Mouse (Mus musculus): Measurements from ENCODE around the gene Tnfsf10.
"Not testable (repeated sequence)": the region's sequence is repeated elsewhere in the genome, so short reads cannot be mapped to it uniquely, and the experiment has no call there.

The Tnfsf10 gene

DNA sequence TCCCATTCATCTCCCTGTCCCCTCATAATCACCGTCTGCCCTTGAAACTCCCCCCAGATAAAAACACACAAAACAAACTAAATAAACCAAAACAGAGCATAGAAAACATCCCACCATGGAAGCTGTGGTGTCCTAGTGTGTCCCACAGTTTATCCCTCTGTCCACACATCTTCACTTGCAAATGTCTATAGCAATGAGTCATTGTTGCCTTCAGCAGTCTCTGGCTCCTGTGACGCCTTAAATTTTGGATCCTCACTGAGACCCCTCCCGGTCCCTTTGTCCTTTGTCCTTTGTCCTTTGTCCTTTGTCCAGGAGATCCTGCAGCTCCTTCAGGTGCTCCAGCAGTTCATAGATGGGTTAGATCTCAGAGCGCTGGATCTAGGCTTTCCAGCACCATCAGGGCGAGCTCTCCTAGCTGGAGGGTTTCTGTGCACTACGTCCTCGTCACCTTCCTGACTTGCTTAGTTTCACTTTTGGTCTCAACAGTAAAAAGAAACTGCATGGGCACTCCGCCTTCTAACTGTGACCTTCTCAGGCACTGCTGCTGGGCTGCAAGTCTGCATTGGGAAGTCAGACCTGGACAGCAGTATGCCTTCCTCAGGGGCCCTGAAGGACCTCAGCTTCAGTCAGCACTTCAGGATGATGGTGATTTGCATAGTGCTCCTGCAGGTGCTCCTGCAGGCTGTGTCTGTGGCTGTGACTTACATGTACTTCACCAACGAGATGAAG is at the start of gene Tnfsf10:
Tnfsf10 (plus strand) TSS at position 470 of the 729 bp plus-strand sequence.
- DNase-seq: peak; percentile 59 to 66

DNA sequence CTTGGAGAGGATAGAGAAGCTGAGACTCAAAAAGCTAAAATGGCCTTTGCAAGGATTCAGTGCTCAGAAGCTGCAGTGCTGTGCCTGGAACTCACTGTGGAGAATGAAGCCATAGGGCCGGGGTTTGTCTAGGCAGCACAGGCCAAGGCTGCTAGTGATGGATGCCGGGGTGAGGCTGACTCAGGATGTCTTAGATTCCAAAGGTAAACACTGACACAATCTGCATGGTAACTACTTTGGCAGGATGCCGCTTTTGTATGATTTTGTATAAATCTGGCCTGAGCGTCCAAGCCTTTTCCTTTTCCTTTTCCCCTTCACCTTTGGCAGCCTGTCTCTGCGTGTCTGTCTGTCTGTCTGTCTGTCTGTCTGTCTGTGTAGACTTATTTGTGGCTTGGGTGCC is 49.5 kb upstream of the Tnfsf10 start:
- DNase-seq: peak; percentile 66 to 84

DNA sequence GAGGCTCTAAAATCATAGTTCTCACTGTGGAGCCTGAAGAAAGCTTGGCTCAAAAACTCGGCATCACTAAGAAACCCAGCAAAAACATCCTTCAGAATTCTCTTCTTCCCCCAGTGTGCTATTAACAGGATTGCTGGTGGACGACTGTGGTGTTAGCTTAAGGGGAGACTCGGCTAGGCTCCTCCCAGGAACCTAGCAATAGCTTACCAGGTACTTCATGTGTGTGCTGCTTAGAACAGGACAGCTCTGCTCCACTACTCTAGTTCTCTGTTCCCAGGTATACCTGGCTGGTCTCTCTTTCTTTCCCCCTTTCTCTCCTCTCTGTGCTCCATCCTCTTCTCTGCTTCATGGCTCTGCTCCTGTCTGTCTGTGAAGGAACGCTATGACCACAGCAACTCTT is 48.9 kb upstream of the Tnfsf10 start:
- no peak for DNase-seq

DNA sequence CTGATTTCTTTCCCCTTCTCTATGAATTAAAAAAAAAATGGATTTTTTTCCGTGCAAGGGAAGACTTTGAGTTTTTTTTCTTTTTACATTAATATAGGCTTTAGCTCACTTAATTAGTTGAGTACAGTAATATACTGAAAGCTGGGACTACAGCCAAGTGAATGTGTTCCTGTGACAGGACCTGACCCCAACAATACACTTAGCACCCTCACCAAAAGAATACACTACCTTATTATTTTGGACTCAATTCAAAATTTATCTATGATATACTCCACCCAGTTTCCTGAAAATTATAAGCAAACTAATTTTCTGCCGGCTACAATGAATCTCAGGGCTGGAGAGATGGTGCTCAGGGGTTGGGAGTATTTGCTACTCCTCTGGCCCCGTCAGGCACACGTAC is 47.7 kb upstream of the Tnfsf10 start:
- no peak for DNase-seq

DNA sequence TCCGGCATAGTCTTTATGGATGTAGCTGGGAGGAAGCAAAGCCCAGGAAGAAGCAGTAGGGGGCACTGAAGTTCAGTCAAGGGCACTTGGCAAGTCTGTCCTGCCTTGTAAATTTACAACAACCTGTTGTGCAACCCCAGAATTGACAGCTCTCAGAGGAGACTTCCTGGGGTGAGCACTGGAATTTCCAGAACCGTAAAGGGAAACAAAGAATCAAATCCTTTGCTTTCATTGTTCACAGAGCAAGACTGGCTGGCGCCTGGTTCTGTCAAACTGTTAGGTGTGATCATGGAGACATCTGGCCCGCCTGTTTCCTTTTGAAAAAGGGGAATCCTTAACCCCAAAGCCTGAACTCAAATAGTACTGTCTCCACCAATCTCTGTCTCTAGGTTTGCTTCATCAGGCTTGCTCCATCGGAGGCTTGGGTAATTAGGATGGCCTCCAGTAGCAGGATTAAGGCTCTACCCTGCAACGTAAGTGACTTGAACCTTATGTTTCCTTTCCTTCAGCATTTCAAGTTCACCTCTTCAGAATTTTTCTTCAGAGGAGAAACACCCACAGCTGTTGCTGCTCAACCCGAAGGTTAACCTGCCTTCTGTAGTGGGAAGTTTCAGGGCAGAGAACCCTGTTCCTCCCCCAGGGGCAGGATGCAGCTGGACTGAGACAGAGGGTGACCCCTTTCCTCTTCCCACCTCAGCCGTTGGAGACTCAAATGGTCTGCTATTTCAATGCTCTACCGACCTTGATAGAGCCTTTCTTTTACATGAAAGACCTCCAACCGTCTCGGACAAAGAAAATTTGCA is 46.5 kb upstream of the Tnfsf10 start:
- DNase-seq: peak; percentile 79 to 89

DNA sequence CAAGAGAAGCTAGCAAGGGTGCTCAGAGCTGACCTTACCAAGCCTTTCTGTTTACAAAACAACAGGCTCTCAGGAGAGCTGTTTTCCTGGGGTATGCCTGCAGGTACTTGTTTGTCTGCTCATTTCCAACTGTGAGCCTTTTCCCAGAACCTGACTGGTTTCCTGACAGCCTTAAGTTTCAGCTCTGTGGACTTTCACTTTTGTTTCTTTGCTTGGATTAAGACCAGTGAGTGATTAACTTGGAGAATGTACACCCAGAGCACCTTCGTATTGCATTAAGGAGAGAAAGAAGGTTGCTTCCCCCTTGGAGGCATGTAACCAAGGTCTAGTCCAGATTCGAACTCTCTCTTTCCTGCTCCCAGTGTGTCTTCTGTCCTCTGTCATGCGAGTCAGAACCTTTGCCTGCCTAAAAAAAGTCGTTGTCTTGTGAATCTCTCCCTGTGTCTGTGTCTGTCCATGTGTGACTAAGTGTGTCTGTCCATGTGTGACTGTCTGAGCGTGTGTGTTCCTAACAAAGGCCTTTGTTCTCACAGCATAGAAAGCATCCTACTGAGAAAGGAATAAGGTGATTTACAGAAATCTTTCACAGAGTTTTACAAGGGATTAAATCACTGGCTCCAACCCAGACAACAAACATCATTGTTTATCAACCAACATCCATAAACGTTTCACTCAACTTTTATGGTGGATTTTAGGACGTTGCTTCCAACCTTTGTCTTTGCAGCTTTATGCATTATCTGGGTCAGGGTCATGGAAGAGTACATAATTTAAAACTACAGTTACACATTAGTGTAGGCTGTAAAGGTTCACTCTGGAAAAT is 43.7 kb upstream of the Tnfsf10 start:
- DNase-seq: no peak

DNA sequence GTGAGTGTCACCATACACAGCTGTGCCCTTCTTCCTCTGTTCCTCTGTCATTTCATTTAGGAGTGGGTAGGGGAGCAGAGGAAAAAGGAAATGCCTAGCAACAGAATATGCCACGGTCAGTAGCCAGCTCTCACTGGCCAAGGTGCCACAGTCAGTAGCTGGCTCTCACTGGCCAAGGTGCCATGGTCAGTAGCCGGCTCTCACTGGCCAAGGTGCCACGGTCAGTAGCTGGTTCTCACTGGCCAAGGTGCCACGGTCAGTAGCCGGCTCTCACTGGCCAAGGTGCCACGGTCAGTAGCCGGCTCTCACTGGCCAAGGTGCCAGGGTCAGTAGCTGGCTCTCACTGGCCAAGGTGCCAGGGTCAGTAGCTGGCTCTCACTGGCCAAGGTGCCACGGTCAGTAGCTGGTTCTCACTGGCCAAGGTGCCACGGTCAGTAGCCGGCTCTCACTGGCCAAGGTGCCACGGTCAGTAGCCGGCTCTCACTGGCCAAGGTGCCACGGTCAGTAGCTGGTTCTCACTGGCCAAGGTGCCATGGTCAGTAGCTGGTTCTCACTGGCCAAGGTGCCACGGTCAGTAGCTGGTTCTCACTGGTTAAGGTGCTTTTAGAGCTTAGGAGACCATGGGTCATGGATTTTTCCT is 37.4 kb upstream of the Tnfsf10 start:
- DNase-seq: not testable (repeated sequence)

DNA sequence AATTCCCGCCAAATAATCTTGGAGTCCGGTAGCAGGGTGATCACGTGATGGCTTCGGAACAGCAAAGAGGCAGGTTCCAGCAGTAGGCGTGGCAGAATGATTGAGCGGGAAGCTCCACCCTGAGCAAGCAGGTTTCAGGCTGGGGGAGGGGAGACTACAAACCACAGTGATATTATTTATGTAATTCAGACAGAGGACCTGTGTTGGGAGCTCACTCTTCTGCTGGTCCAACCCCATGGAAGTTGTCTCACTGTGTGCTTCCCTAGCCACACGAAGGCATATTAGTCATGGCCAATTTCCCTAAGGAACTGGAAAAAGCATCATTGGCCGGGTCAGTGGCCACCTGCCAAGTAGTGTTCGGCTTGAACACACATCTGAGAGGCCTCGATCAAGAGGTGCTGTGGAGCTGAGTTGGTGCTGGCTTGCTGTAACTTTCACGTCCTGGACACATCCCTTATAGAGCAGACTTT is 36.5 kb upstream of the Tnfsf10 start:
- peak; percentile 57 to 64 for DNase-seq

DNA sequence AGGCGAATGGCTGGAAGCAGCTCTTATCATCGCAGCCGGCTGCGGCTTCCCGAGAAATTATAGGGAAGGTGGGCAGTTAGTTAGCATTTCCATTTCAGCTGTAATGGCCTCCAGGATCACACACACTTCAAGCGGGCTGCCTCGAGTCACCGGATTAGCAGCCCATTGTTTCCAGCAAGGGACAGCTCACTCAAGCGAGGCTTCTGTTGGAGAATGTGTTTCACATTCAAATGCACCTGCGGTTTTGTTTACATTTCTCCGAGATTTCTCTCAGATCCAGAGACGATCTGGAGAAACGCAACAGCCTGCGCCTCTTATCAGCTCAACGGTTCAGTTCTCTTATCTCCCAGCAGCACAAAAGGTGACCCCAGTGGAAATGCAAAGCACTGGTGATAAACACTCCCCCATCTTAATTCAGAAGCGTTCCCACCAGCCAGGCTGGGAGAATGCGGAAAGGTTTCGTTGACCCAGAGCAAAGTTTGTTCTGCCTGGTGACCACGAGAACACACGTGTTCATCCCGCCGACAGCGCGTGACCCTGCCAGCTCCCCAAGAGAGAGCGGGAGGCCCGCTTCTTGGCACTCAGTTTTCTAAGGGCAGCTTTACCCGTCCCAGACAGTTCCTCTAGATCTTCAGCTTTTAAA is 33.6 kb upstream of the Tnfsf10 start:
- DNase-seq: peak; percentile 49 to 58

DNA sequence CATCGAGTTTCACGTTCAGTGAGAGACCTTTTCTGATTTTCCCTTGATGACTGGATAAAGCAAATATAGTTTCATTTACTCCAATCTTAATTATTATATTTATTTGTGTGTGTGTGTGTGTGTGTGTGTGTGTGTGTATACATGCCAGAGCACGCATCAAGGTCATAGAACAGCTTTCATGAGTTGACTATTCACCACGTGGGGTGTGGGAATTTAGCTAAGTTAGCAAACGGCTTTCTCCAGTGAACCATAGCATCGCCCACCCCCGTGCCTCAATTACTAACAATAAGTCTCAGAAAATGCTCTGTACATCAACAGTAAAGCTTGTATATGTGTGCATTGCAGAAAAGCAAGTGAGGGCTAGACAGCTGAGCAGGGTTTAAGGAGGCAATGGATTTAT is 33.0 kb upstream of the Tnfsf10 start:
- no peak for DNase-seq

DNA sequence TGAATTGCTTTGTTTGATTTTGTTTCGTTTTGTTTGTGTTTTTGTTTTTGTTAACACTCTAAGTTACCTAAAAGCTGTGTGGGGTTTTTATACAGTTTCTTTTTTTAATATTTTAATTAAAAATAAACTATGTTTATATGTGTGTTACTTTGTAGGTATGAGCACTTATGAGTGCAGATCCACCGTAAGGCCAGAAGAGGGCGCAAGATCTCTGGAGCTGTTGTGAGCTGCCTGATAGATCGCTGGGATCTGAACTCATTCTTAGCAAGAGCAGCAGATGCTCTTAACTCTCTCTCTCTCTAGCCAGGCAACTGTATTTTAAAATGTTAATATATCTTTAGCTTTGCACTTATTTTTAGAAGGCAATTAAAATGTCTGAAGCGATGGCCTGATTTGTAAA is 32.6 kb upstream of the Tnfsf10 start:
- DNase-seq: no peak

DNA sequence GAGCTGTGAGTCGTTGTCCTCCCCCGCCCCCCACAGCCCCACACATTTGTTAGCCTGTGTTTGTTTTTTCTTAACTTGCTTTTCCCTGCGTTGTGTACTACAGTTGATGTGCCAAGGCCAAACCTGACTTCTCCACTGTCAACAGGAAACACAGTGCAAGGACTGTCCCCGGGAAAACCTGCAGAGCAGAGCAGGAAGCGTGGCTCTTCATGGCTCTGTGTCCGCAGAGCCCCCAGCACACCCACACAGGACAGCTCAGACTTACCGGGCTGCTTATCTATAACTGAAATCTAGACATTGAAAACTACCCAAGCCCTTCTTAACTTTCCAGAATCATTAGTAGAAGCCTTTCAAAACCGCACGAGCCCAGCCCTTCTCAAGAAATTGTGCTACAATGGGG is 31.8 kb upstream of the Tnfsf10 start:
- DNase-seq: peak in 1 of 2 experiments; percentile 26

DNA sequence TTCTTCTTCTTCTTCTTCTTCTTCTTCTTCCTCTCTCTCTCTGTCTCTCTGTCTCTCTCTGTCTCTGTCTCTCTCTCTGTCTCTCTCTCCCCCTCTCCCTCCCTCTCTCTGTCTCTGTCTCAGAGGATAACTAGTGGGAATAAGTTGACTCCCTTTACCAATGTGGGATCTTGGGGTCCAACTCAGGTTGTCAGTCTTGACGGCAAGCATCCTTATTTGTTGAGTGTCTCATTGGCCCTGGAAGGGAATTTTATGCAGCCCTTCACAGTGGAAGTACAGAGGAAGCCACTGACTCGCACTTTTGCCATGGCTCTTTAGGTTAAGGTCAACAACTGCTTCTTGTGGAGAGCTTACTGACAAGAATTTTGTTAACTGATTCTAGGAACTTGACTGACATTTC is 28.5 kb upstream of the Tnfsf10 start:
- no peak for DNase-seq

DNA sequence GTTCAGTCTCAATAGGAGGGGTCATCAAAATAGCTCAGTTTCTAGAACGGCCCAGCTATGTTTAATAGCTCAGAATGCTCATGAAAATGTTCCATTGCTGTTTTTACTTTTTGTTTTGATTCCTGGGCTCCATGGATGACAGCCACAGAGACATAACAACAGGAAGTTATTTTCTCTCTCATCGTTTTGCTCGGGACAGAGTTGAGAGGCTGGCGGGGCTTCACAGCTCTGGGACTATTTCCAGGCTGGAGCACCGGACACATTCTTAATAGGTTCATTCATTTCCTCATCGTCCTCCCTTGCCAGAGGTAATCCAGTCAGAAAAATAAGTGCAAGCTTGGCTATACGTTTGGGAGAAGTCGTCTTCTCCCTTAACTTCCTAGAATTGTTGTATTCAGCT is 27.9 kb upstream of the Tnfsf10 start:
- no peak for DNase-seq

DNA sequence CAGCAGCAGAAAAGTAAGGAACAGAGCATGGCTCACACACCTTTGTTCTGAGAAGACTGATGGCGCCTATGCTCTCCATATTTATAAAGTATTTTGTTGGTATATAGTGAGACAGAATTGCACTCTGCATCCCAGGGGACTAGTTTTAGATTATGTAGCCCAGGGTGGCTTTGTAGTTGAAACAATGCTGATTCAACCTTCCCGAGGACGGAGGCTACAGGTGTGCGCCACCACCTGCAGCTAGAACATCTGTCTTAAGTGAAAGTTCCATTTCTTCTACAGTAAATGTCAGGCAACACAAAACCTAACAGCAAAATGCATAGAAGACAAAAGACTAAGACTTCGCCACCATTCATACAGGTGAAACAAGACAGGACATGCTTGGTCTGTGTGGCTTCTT is 26.5 kb upstream of the Tnfsf10 start:
- no peak for DNase-seq

DNA sequence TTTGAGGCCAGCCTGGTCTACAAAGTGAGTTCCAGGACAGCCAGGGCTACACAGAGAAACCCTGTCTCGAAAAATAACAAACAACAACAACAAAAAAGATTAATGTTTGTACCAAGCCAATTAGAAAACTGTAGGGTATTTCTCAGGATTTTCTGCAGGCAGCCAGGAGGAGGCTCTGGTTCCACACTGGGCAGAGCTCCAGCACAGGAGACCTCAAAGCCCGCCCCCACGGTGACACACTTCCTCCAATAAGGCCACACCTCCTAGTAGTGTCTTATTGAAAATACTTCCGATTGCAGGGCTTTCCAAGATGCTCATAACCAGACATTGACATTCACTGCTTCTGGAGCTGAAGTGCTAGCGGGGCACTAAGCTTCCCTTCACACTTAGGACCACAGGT is 25.9 kb upstream of the Tnfsf10 start:
- DNase-seq: not testable (repeated sequence)

DNA sequence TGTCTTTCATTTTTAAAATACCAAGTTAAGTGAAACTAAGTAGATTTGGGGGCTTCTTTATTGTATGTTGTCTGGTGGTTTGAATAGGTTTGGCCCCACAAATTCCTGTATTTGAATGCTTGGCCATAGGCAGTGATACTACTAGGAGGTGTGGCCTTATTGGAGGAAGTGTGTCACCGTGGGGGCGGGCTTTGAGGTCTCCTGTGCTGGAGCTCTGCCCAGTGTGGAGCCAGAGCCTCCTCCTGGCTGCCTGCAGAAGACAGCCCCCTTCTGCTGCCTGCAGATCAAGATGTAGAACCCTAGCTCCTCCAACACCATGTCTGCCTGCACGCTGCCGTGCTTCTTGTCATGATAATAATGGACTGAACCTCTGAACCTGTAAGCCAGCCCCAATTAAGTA is 25.4 kb upstream of the Tnfsf10 start:
- not testable (repeated sequence) for DNase-seq

DNA sequence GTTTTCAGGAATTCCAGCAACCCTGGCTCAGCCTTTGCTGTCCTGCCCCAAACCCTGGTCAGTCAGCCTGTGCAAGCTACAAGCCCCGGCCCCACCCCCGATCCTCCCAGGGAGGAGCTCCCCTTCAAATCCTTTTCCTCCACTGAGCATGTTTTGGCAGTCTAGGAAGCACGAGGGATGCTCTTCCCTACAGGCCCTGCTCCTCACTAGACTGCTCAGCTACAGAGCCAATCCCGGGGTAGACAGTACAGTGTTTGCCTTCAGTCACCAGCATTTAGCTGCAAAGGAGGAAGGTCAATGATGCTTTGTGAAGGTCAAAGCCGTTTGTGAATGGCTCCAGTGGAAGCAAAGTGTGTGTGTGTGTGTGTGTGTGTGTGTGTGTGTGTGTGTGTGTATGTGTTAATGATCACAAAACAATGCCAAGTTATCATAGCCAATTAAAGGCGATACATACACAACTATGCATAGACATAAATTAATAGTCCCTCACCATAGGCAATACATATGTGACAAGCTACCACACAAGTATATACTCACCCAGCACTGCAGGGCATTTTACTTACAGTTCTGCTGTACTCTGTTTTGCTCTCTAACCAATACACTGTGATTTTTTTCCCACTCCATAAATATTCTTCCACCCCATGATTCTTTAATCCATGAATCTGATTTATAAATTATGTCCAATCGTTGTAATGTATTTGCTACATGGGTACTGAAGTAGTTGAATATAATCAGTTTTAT is 23.0 kb upstream of the Tnfsf10 start:
- no peak for DNase-seq

DNA sequence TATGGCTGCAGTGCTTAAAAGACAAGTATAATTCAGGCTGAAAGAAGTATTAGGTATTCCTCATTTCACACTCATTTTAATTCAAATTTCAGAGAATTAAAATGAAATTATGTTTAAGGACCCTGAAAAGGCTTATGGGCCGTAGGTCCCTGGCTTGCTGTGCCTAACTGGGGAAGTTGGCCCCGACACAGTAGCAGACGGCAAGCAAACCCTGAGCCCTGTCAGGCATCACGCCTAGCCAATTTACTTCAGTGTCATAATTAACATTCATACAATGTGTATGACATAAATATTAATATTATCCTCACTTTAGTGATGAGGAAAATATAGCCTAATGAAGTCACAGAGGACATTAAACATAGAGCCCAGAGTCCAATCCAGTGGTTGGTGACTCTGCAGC is 16.4 kb upstream of the Tnfsf10 start:
- no peak for DNase-seq

DNA sequence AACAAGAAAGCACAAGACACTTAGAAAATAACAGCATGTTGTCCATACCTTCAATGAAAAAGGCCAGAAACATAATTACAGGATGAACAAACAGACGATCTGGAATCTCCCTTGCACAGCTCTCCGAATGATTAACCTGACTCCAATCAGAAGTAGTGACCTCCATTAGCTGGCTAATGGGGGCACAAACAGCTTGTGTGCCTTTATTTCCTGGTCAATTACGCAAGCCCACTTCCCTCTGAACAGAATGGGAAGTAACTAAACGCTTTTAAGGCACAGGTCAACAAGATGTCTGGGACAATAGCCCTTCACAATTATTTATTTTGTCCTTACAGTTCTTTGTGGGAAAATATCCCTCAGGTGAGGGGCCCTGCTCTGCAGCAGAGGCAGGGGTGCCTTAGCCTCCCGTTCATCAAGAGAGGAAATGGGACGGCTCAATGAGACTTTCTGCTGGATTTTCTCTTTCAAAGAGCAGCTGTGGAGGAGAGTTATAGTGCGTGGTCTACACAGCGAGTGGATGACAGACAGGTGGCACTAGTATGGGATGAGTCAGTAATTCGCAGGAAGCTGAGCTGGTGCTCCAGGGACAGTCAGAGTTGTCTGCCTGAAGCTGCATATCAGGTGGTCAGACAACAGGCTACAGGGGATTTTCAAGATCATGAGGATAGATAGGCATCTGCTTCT is 14.3 kb upstream of the Tnfsf10 start:
- no peak for DNase-seq

DNA sequence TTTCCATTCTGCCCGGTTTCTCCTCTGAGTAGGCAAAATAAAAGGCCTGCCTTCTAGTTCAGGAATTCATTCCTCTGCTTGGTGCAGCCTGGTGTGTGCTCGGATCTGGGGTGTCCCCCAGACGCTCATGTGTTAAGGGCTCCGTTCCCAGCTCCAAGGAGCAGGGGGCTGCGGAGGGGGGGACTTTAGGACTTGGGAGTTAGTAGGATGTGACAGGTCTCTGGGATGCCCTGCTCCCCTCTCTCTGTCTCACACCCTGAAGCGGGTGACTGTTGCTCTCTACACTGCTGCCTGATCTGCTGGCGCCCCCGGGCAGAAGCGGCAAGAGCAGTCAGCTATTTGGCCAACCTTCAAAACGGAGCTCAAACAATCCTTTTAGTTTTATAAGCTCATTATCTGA is 10.0 kb upstream of the Tnfsf10 start:
- no peak for DNase-seq

Data from lung, adult 18-20 months (tissue).